Mouse (Mus musculus) midbrain, embryonic 14.5 days (tissue): ENCODE measurements around the gene Fam32a. TPM values are rescaled to one million over a fixed set of nuclear protein-coding genes. Genes with fewer than 3 reads are reported as not detected.

ENCODE experiments used
- polyA plus RNA-seq: library from polyadenylated mRNA; unstranded; fragments of >200 nt; fragmentation: Nextera tagmentation; extraction: Ambion mirVana; gene quantifications from 2 replicates; pipeline ENCODE4 v1.2.1, GENCODE M21; 2014

The Fam32a gene
- polyA plus RNA-seq, 1 experiment from 2014 or later, result 74.6 TPM

Other genes starting within 250 kb of the Fam32a start
- gene Cyp4f18, start 210.1 kb upstream of the Fam32a start, polyA plus RNA-seq, result 0.55 and 0.97 TPM in 2 replicates
- not detected in 2 replicates for gene Olfr372, start 178.5 kb upstream of the Fam32a start, polyA plus RNA-seq
- gene Olfr373, start 136.6 kb upstream of the Fam32a start, polyA plus RNA-seq, result not detected in 2 replicates
- not detected in 2 replicates for gene Olfr374, start 112.7 kb upstream of the Fam32a start, polyA plus RNA-seq
- gene Tpm4, start 84.8 kb upstream of the Fam32a start, polyA plus RNA-seq, result 123 and 197 TPM in 2 replicates
- 64.8 and 69.9 TPM in 2 replicates for gene Rab8a, start 58.5 kb upstream of the Fam32a start, polyA plus RNA-seq
- not detected in 2 replicates for gene Hsh2d, start 30.1 kb upstream of the Fam32a start, polyA plus RNA-seq
- not detected in 2 replicates for gene Cib3, start 6.9 kb upstream of the Fam32a start, polyA plus RNA-seq
- gene Gm11034, start 6.1 kb upstream of the Fam32a start, polyA plus RNA-seq, result not detected in 2 replicates
- 235 and 260 TPM in 2 replicates for gene Ap1m1, start 20.3 kb downstream of the Fam32a start, polyA plus RNA-seq
- 13.6 and 18.2 TPM in 2 replicates for gene Gm10282, start 85.5 kb downstream of the Fam32a start, polyA plus RNA-seq
- gene Klf2, start 99.3 kb downstream of the Fam32a start, polyA plus RNA-seq, result 3.1 and 5.7 TPM in 2 replicates
- 60.8 and 72.5 TPM in 2 replicates for gene Eps15l1, start 201.7 kb downstream of the Fam32a start, polyA plus RNA-seq
- 0.86 and 1.1 TPM in 2 replicates for gene Calr3, start 224.1 kb downstream of the Fam32a start, polyA plus RNA-seq
- 12.6 and 17.0 TPM in 2 replicates for gene 1700030K09Rik, start 224.2 kb downstream of the Fam32a start, polyA plus RNA-seq